10 mouse cellular contexts compared by ENCODE assay signal in genomic region chr3:86328531-86328930, GRCm38 (mm10).
DNase-seq lines count a peak whose midpoint lies in the region; ATAC-seq lines count a peak whose summit lies in the region.
"Had no signal": no experiment of that assay in that cellular context is flagged by ENCODE, and none has a peak within 500 bp of the region (broad histone marks: within the 10 kb centered on the region; RNA-seq: fewer than 3 reads in every experiment).

No protein-coding gene starts in this region.

- no peak for ATAC-seq in kidney, embryonic 15.5 days (replicated peaks; ENCODE audit: low FRiP score)
- no peak for ATAC-seq in erythroid progenitor cell, adult 5-6 weeks (replicated peaks; ENCODE audit: low FRiP score, poor library complexity, severe bottlenecking)

- no peak overlapping the region for H3K9ac ChIP-seq in kidney, embryonic 15.5 days
- H3K9ac ChIP-seq: heart, embryonic 15.5 days; limb, embryonic 13.5 days had no signal

- no peaks in the 10 kb centered on the region for H3K4me1 ChIP-seq in kidney, embryonic 15.5 days
- H3K4me1 ChIP-seq: heart, embryonic 15.5 days; limb, embryonic 13.5 days had no signal

- H3K4me2 ChIP-seq in kidney, embryonic 15.5 days: no peak overlapping the region
- H3K4me2 ChIP-seq: heart, embryonic 15.5 days; limb, embryonic 13.5 days had no signal

- H3K27ac ChIP-seq in kidney, embryonic 15.5 days: no peak overlapping the region
- H3K27ac ChIP-seq: heart, embryonic 15.5 days; limb, embryonic 13.5 days had no signal

- WGBS in kidney, embryonic 15.5 days: 36% methylated on average over 1 of the region's 1 CpGs

- peaks cover 8% of the 10 kb centered on the region; the same call in 1 of the 2 replicates for H3K36me3 ChIP-seq in kidney, embryonic 15.5 days
- H3K36me3 ChIP-seq: heart, embryonic 15.5 days; limb, embryonic 13.5 days had no signal

- DNase-seq in cerebellum, adult 8-10 months: peak; percentile 20
- DNase-seq in cerebellum, adult 9-11 months: no peak
- DNase-seq in kidney, postnatal 4 days: peak; percentile 28 to 40
- DNase-seq in 3T3-L1 (ENCODE audit: low read depth, low spot score): peak; percentile 64
- peak; percentile 3 for DNase-seq in c-Kit-negative CD71-positive TER-119-positive erythroid progenitor cells, embryonic 14.5 days (ENCODE audit: low read depth, low spot score)
- DNase-seq in spleen, adult 12 weeks (ENCODE audit: low spot score): no peak

- H3K27me3 ChIP-seq in kidney, embryonic 15.5 days: no peaks in the 10 kb centered on the region
- H3K27me3 ChIP-seq: heart, embryonic 15.5 days; limb, embryonic 13.5 days had no signal

- H3K4me3 ChIP-seq in kidney, embryonic 15.5 days (replicated peaks): no peak overlapping the region
- H3K4me3 ChIP-seq: heart, embryonic 15.5 days; limb, embryonic 13.5 days had no signal

- no peaks in the 10 kb centered on the region for H3K9me3 ChIP-seq in kidney, embryonic 15.5 days (replicated peaks)
- H3K9me3 ChIP-seq: heart, embryonic 15.5 days; limb, embryonic 13.5 days had no signal

Comparison
In these comparisons a context has a peak if more than half of its experiments do, and no peak if none do; other contexts are left out.
1. DNase-seq: peak in cerebellum, adult 8-10 months (single experiment), kidney, postnatal 4 days (2 of 2), 3T3-L1 (single experiment) and c-Kit-negative CD71-positive TER-119-positive erythroid progenitor cells, embryonic 14.5 days (single experiment); none in cerebellum, adult 9-11 months (single experiment) and spleen, adult 12 weeks (single experiment).